Mouse (Mus musculus): ENCODE measurements around the gene Chrdl1. TPM values are rescaled to one million over a fixed set of nuclear protein-coding genes. Genes with fewer than 3 reads are reported as not detected.

Gene Chrdl1
- polyA plus RNA-seq, 1 experiment from 2014 or later, result 8.6 TPM

DNA sequence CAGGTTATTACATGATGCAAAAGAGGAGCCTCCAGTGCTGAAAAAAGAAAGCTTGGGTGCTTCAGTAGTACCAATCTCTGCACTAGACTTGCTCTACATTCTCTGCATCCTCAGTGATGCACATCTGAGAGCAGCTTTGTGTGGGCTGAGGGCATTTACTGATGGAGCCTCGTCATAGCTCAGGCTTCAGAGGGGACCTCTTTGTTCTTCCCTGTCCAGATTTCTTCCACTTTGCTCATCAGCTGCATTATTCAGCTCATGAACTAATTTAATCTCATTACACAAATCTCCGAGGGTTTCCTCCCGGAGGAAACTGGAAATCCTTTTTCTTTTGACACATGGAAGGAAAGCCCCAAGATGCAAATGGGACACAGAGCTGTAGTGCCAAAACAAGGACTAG lies 56.5 kb downstream of the Chrdl1 start:
- 55% methylated on average over 3 of the region's 3 CpGs for WGBS
- Histone ChIP-seq H3K4me3 (ENCODE audit: low read depth, low read length) (no peak overlapping the region), H3K4me2 (ENCODE audit: low read depth) (no peak overlapping the region), H3K36me3 (ENCODE audit: control insufficient read depth, insufficient read depth, low read length) (no peaks in the 10 kb centered on the region), H3K9me3 (ENCODE audit: control insufficient read depth, low read length) (no peaks in the 10 kb centered on the region), H3K27me3 (ENCODE audit: control insufficient read depth, insufficient read depth, low read length) (no peaks in the 10 kb centered on the region), H3K9ac (ENCODE audit: low read length) (no peak overlapping the region), H3K4me1 (ENCODE audit: control insufficient read depth, insufficient read depth, low read length) (no peaks in the 10 kb centered on the region), H3K27ac (ENCODE audit: low read depth, low read length) (no peak overlapping the region)
- DNase-seq (ENCODE audit: low spot score) (no peak), ATAC-seq (ENCODE audit: insufficient read depth, low FRiP score, low TSS enrichment) (no peak)

DNA sequence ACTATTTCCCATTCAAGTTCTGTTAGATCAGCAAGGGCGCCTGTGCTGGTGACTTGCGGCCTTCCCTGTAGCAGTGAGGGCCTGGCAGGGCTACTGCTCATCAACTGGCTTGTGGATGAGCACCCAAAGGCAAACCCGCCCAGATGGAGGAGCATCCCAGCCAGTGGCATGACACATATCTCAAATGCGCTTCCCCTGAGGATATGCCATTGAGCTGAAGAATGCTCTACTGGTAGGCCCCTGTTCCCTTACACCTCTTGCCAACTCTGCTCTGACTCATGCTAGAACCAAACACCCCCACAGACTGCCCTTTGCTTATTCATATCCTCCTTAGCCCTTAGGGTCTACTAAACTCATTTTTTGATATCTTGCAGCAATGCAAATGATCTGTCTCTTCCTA lies 57.4 kb downstream of the Chrdl1 start:
- Histone ChIP-seq H3K27me3 (ENCODE audit: control insufficient read depth, insufficient read depth, low read length) (no peaks in the 10 kb centered on the region), H3K27ac (ENCODE audit: low read depth, low read length) (no peak overlapping the region), H3K36me3 (ENCODE audit: control insufficient read depth, insufficient read depth, low read length) (no peaks in the 10 kb centered on the region), H3K9me3 (ENCODE audit: control insufficient read depth, low read length) (no peaks in the 10 kb centered on the region), H3K4me1 (ENCODE audit: control insufficient read depth, insufficient read depth, low read length) (no peaks in the 10 kb centered on the region), H3K4me3 (ENCODE audit: low read depth, low read length) (no peak overlapping the region), H3K9ac (ENCODE audit: low read length) (no peak overlapping the region), H3K4me2 (ENCODE audit: low read depth) (no peak overlapping the region)
- 86% methylated on average over 4 of the region's 4 CpGs for WGBS
- DNase-seq (ENCODE audit: low spot score), result no peak
- ATAC-seq (ENCODE audit: insufficient read depth, low FRiP score, low TSS enrichment), result no peak

DNA sequence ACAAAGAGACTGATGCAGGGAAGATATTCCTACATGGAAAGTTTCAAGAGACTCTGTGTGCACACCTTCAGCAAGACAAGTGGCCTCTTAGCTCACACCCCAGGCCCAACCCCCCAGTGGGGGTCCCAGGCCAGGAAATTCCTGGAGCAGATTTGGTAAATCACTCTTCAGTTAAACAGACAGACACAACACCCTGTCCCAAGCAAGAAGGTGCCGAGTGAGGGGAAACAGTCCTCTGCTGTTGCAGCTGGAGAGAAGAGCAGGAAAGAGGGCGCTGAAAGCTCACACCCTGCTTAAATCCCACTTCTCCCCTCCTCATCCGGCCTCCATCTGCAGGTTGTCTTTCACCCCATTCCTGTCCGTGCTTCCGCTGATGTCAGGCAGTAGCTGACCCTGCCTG lies 58.2 kb downstream of the Chrdl1 start:
- H3K4me2 ChIP-seq (ENCODE audit: low read depth), result no peak overlapping the region
- WGBS, result 70% methylated on average over 5 of the region's 5 CpGs
- no peak overlapping the region for H3K27ac ChIP-seq (ENCODE audit: low read depth, low read length)
- no peak for ATAC-seq (ENCODE audit: insufficient read depth, low FRiP score, low TSS enrichment)
- H3K36me3 ChIP-seq (ENCODE audit: control insufficient read depth, insufficient read depth, low read length), result no peaks in the 10 kb centered on the region
- DNase-seq (ENCODE audit: low spot score), result no peak
- H3K27me3 ChIP-seq (ENCODE audit: control insufficient read depth, insufficient read depth, low read length), result no peaks in the 10 kb centered on the region
- H3K9ac ChIP-seq (ENCODE audit: low read length), result no peak overlapping the region
- no peaks in the 10 kb centered on the region for H3K4me1 ChIP-seq (ENCODE audit: control insufficient read depth, insufficient read depth, low read length)
- H3K9me3 ChIP-seq (ENCODE audit: control insufficient read depth, low read length), result no peaks in the 10 kb centered on the region
- no peak overlapping the region for H3K4me3 ChIP-seq (ENCODE audit: low read depth, low read length)

DNA sequence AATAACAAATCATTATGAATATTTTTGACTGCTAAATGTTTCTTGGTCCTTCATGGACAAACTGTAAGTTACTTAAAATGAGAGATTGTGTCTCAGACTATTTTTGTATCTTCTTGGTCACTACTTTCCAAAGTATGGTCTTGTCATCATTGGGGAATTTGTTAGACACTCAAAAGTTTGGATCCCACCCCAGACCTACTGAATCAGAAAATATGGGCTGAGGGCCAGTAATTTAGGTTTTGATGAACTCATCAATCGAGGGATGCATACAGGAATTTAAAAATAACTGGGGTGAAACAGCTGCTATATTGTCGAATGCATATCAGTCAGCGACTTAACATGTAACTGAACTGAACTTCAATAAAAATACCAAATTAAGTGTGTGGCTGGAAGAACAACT lies 80.9 kb downstream of the Chrdl1 start:
- no peak overlapping the region for H3K4me2 ChIP-seq (ENCODE audit: low read depth)
- no peak overlapping the region for H3K4me3 ChIP-seq (ENCODE audit: low read depth, low read length)
- DNase-seq (ENCODE audit: low spot score) (no peak), ATAC-seq (ENCODE audit: insufficient read depth, low FRiP score, low TSS enrichment) (no peak)
- no peak overlapping the region for H3K9ac ChIP-seq (ENCODE audit: low read length)
- H3K36me3 ChIP-seq (ENCODE audit: control insufficient read depth, insufficient read depth, low read length), result no peaks in the 10 kb centered on the region
- 93% methylated on average over 3 of the region's 3 CpGs for WGBS
- no peaks in the 10 kb centered on the region for H3K9me3 ChIP-seq (ENCODE audit: control insufficient read depth, low read length)
- no peaks in the 10 kb centered on the region for H3K4me1 ChIP-seq (ENCODE audit: control insufficient read depth, insufficient read depth, low read length)
- H3K27me3 ChIP-seq (ENCODE audit: control insufficient read depth, insufficient read depth, low read length), result no peaks in the 10 kb centered on the region
- no peak overlapping the region for H3K27ac ChIP-seq (ENCODE audit: low read depth, low read length)

DNA sequence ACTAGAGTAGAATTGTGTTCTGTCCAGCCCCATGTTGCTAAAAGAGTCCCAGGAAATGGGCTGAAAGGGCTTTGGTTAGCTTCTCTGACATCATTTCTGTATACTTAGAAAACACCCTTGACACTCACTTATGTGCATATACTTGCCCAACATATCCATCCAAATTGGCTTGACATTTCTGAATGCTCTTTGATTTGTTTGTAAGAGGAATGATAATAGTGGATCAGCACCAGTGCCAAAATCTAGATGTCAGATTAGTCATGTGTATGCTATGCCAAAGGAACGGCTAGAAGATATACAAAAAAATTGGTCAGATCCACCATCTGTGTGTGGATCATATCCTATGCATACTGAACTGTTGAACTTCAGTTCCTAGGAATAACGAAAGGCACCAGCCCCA lies 99.3 kb downstream of the Chrdl1 start:
- WGBS, result 94% methylated on average over 2 of the region's 2 CpGs
- Histone ChIP-seq H3K27me3 (ENCODE audit: control insufficient read depth, insufficient read depth, low read length) (no peaks in the 10 kb centered on the region), H3K9ac (ENCODE audit: low read length) (no peak overlapping the region), H3K36me3 (ENCODE audit: control insufficient read depth, insufficient read depth, low read length) (no peaks in the 10 kb centered on the region), H3K4me3 (ENCODE audit: low read depth, low read length) (no peak overlapping the region), H3K4me1 (ENCODE audit: control insufficient read depth, insufficient read depth, low read length) (no peaks in the 10 kb centered on the region), H3K9me3 (ENCODE audit: control insufficient read depth, low read length) (no peaks in the 10 kb centered on the region), H3K4me2 (ENCODE audit: low read depth) (no peak overlapping the region), H3K27ac (ENCODE audit: low read depth, low read length) (no peak overlapping the region)
- ATAC-seq (ENCODE audit: insufficient read depth, low FRiP score, low TSS enrichment) (no peak), DNase-seq (ENCODE audit: low spot score) (no peak)

DNA sequence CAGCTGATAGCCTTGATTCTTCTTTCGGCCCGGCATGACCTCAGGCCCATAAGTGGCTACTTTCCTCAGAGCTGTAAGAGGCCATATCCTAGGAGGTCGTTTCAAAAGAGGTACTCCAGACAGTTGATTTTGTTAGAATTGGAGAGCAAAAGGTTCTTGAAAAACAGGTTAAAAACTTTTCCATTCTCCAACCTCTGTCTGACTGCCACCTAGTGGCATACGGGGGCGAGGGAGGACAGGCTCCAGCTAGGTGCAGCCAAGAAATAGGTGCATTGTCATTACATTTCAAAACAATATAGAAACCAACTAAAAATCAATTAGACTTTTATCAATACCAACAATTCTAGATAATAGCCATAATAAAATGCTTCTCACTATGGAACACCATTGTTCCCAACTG lies 118.9 kb downstream of the Chrdl1 start:
- H3K4me3 ChIP-seq (ENCODE audit: low read depth, low read length), result no peak overlapping the region
- H3K36me3 ChIP-seq (ENCODE audit: control insufficient read depth, insufficient read depth, low read length), result no peaks in the 10 kb centered on the region
- H3K4me1 ChIP-seq (ENCODE audit: control insufficient read depth, insufficient read depth, low read length), result no peaks in the 10 kb centered on the region
- H3K9ac ChIP-seq (ENCODE audit: low read length), result no peak overlapping the region
- DNase-seq (ENCODE audit: low spot score) (no peak), ATAC-seq (ENCODE audit: insufficient read depth, low FRiP score, low TSS enrichment) (no peak)
- H3K27ac ChIP-seq (ENCODE audit: low read depth, low read length), result no peak overlapping the region
- H3K27me3 ChIP-seq (ENCODE audit: control insufficient read depth, insufficient read depth, low read length), result no peaks in the 10 kb centered on the region
- no peaks in the 10 kb centered on the region for H3K9me3 ChIP-seq (ENCODE audit: control insufficient read depth, low read length)
- WGBS, result 33% methylated on average over 5 of the region's 5 CpGs
- no peak overlapping the region for H3K4me2 ChIP-seq (ENCODE audit: low read depth)

DNA sequence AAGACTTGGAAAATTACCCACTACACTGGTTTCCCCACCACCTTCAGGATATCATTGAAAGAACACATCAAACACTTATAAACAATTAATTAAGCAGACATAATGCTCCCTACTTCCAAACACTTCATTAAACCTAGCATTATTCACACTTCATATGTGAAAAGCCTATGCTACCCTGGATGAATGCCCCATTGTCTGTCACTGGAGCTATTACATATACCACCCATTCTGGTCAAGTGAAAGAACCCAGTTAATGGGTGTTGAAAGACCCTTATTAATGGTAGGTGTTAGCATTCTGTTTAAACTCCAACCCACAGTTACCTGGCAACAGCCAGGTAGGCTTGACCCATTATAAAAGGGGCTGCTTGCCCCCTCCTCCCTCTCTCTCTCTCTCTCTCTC lies 143.4 kb downstream of the Chrdl1 start:
- Histone ChIP-seq H3K4me2 (ENCODE audit: low read depth) (no peak overlapping the region), H3K9me3 (ENCODE audit: control insufficient read depth, low read length) (no peaks in the 10 kb centered on the region), H3K27ac (ENCODE audit: low read depth, low read length) (no peak overlapping the region), H3K4me1 (ENCODE audit: control insufficient read depth, insufficient read depth, low read length) (no peaks in the 10 kb centered on the region), H3K27me3 (ENCODE audit: control insufficient read depth, insufficient read depth, low read length) (no peaks in the 10 kb centered on the region), H3K9ac (ENCODE audit: low read length) (no peak overlapping the region), H3K4me3 (ENCODE audit: low read depth, low read length) (no peak overlapping the region), H3K36me3 (ENCODE audit: control insufficient read depth, insufficient read depth, low read length) (no peaks in the 10 kb centered on the region)
- ATAC-seq (ENCODE audit: insufficient read depth, low FRiP score, low TSS enrichment) (no peak), DNase-seq (ENCODE audit: low spot score) (no peak)

Other genes with a start within 250 kb of the Chrdl1 start
- 41.0 and 41.7 TPM in 2 replicates for gene Pak3, start 124.3 kb upstream of the Chrdl1 start, polyA plus RNA-seq (2014; fragmentation: Nextera tagmentation; extraction: Ambion mirVana)